Mouse (Mus musculus): ENCODE results near the gene A4galt. TPM values are rescaled to one million over a fixed set of nuclear protein-coding genes. Genes with fewer than 3 reads are reported as not detected.
A peak's percentile ranks its signal among the peaks of the same experiment; 100 is the strongest.

The A4galt gene
- total and polyA plus RNA-seq, 3 experiments: 11.2 to 23.6 (median 15.9) TPM

GRCm38 (mm10) chr15:83296050-83296449 is 44.5 kb upstream of the A4galt start:
- H3K79me2 ChIP-seq (replicated peaks; ENCODE audit: control insufficient read depth, extremely low read depth, insufficient read depth, poor library complexity, severe bottlenecking): no peaks in the 10 kb centered on the region
- dilution Hi-C loops (cut with MboI; ENCODE audit: extremely low pct_ligation_motif_present, extremely low pct_unique_long_range_greater_than_20kb, low sequenced_read_pairs): no loop called here
- peak overlapping the region; percentile 28; the same call in 1 of the 2 replicates for H3K9ac ChIP-seq (ENCODE audit: insufficient read depth, low read depth)
- peaks cover 5 to 21% of the 10 kb centered on the region in 2 experiments for H3K36me3 ChIP-seq (replicated peaks in 1 of 2; ENCODE audit: control insufficient read depth in 1 of 2, insufficient read depth in 1 of 2, low read length in 1 of 2)
- in situ Hi-C loops (cut with MboI; ENCODE audit: low pct_ligation_motif_present, low pct_unique_long_range_greater_than_20kb, low sequenced_read_pairs): loop anchor here (5.0 kb wide), 1 partner anchor 44 kb away; the partner anchor contains the start of gene A4galt
- peak overlapping the region; percentile 17; the same call in 1 of the 2 replicates for H3K4me2 ChIP-seq (ENCODE audit: insufficient read depth, low read depth, poor library complexity, severe bottlenecking)
- peak overlapping the region; percentile 78 for H3K27ac ChIP-seq (ENCODE audit: insufficient read depth, low read depth)
- DNase-seq (ENCODE audit: extremely low read depth): peak; percentile 97
- H3K4me3 ChIP-seq (replicated peaks in 1 of 3; ENCODE audit: low read depth in 2 of 3, low read length in 2 of 3, poor library complexity in 1 of 3): no peak overlapping the region
- no peaks in the 10 kb centered on the region for H3K27me3 ChIP-seq (replicated peaks)
- TF ChIP-seq KAT2A (IDR thresholded peaks at IDR 0.05; ENCODE audit: insufficient replicate concordance, low read length): peak; percentile 75; the same call in 1 of the 2 replicates
- TF ChIP-seq TCF12 (IDR thresholded peaks at IDR 0.05; ENCODE audit: low read depth, low read length): peak; percentile 91
- peak; percentile 60; the same call in 1 of the 2 replicates for TF ChIP-seq MYC (IDR thresholded peaks at IDR 0.05; ENCODE audit: low read depth, low read length)
- TF ChIP-seq PAX5 (IDR thresholded peaks at IDR 0.05; ENCODE audit: low read length): no peak
- TF ChIP-seq MEF2A (IDR thresholded peaks at IDR 0.05; ENCODE audit: borderline replicate concordance, low read depth, low read length): peak; percentile 86
- TF ChIP-seq ZC3H11A (IDR thresholded peaks at IDR 0.05; ENCODE audit: low read depth, low read length): no peak
- peak; percentile 79 for TF ChIP-seq CHD2 (IDR thresholded peaks at IDR 0.05; ENCODE audit: low read length)
- TF ChIP-seq MAZ (IDR thresholded peaks at IDR 0.05; ENCODE audit: low read depth, low read length): peak; percentile 55; the same call in 1 of the 2 replicates
- peak; percentile 9; the same call in 1 of the 2 replicates for TF ChIP-seq SMC3 (IDR thresholded peaks at IDR 0.05; ENCODE audit: low read depth, low read length)
- peak; percentile 97 for TF ChIP-seq RCOR1 (conservative IDR thresholded peaks at IDR 0.05; ENCODE audit: low read depth, low read length)
- no peak for TF ChIP-seq POLR2A (IDR thresholded peaks at IDR 0.05; ENCODE audit: low read depth, low read length)
- no peak for TF ChIP-seq USF1 (IDR thresholded peaks at IDR 0.05; ENCODE audit: low read depth, low read length)
- peak; percentile 86 for TF ChIP-seq BHLHE40 (IDR thresholded peaks at IDR 0.05; ENCODE audit: low read depth, low read length)
- TF ChIP-seq SIN3A (IDR thresholded peaks at IDR 0.05; ENCODE audit: low read length): peak; percentile 91
- TF ChIP-seq MXI1 (IDR thresholded peaks at IDR 0.05; ENCODE audit: low read depth, low read length): no peak
- peak; percentile 49; the same call in 1 of the 2 replicates for TF ChIP-seq ZMIZ1 (IDR thresholded peaks at IDR 0.05; ENCODE audit: low read depth, low read length)
- TF ChIP-seq ZNF384 (IDR thresholded peaks at IDR 0.05; ENCODE audit: low read depth, low read length): no peak
- no peak for TF ChIP-seq CTCF (conservative IDR thresholded peaks at IDR 0.05 in 1 of 2, IDR thresholded peaks at IDR 0.05 in 1 of 2; ENCODE audit: low read depth in 2 of 2, low read length in 2 of 2)
- TF ChIP-seq E2F4 (IDR thresholded peaks at IDR 0.05; ENCODE audit: insufficient replicate concordance, low read depth, low read length): no peak
- TF ChIP-seq RAD21 (IDR thresholded peaks at IDR 0.05; ENCODE audit: low read depth, low read length): no peak; the same call in none of the 2 replicates
- peak; percentile 75 for TF ChIP-seq JUN (IDR thresholded peaks at IDR 0.05; ENCODE audit: insufficient read depth, low read depth, low read length)
- no peak for TF ChIP-seq MAX (IDR thresholded peaks at IDR 0.05; ENCODE audit: low read length)
- TF ChIP-seq EP300 (IDR thresholded peaks at IDR 0.05; ENCODE audit: low read length): peak; percentile 96
- TF ChIP-seq ZKSCAN1 (IDR thresholded peaks at IDR 0.05; ENCODE audit: borderline replicate concordance, low read depth, low read length): no peak
- TF ChIP-seq GABPA (IDR thresholded peaks at IDR 0.05; ENCODE audit: insufficient replicate concordance, low read depth, low read length): no peak
- peak; percentile 36; the same call in 1 of the 2 replicates for TF ChIP-seq NRF1 (IDR thresholded peaks at IDR 0.05; ENCODE audit: low read depth, low read length)
- no peak for TF ChIP-seq UBTF (IDR thresholded peaks at IDR 0.05; ENCODE audit: low read depth, low read length)
- TF ChIP-seq NELFE (IDR thresholded peaks at IDR 0.05; ENCODE audit: low read depth, low read length): no peak
- TF ChIP-seq TBP (conservative IDR thresholded peaks at IDR 0.05; ENCODE audit: low read depth, low read length): no peak
- TF ChIP-seq HCFC1 (IDR thresholded peaks at IDR 0.05; ENCODE audit: low read depth, low read length): peak; percentile 53
- TF ChIP-seq IRF4 (IDR thresholded peaks at IDR 0.05; ENCODE audit: low read depth, low read length): peak; percentile 96
- TF ChIP-seq CHD1 (IDR thresholded peaks at IDR 0.05; ENCODE audit: low read depth, low read length): 0 out of 2 replicates have a peak, but pooled peaks have one; percentile 42
- TF ChIP-seq USF2 (conservative IDR thresholded peaks at IDR 0.05; ENCODE audit: low read depth, low read length): no peak
- TF ChIP-seq MAFK (IDR thresholded peaks at IDR 0.05; ENCODE audit: insufficient replicate concordance, low read length): peak; percentile 90
- peak; percentile 94 for TF ChIP-seq ETS1 (conservative IDR thresholded peaks at IDR 0.05; ENCODE audit: low read depth, low read length)
- TF ChIP-seq JUND (conservative IDR thresholded peaks at IDR 0.05; ENCODE audit: low read depth, low read length): peak; percentile 69
- no peak for TF ChIP-seq POLR2AphosphoS2 (IDR thresholded peaks at IDR 0.05; ENCODE audit: low read depth, low read length)
- peak; percentile 71 for TF ChIP-seq ELF1 (IDR thresholded peaks at IDR 0.05; ENCODE audit: low read depth, low read length)
- peaks cover 10% of the 10 kb centered on the region for H3K9me3 ChIP-seq (replicated peaks; ENCODE audit: low read length)
- H3K4me1 ChIP-seq (ENCODE audit: control insufficient read depth in 1 of 2, insufficient read depth in 2 of 2): peaks cover 36 to 80% of the 10 kb centered on the region in 2 experiments

All from CH12.LX (cell line).